Mouse (Mus musculus): ENCODE data around the gene Nxph1. TPM values are rescaled to one million over a fixed set of nuclear protein-coding genes. Genes with fewer than 3 reads are reported as not detected.

The Nxph1 gene
- polyA plus RNA-seq, 1 experiment = 0.11 TPM

DNA sequence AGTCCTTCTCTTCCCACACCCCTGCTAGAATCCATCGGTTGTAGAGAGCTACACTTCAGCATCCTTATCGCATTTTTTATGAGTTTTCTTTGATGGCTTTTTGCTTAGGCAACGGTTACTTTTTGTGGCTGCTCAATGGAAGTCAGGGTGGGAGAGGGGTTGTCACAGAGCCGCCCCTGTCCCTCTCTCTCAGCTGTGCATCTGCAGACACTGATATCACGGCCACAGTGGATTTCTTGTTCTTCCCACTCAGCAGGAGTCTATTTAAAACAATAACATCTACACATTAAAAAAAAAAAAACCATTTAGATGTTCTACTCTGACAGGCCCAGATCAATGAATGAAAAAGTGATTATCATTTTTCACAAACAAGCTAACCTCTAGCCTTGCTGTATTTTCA, 13.0 kb upstream of the Nxph1 start:
- no peaks in the 10 kb centered on the region for H3K36me3 ChIP-seq (ENCODE audit: control insufficient read depth, insufficient read depth, low read length)
- 40% methylated on average over 5 of the region's 5 CpGs for WGBS

DNA sequence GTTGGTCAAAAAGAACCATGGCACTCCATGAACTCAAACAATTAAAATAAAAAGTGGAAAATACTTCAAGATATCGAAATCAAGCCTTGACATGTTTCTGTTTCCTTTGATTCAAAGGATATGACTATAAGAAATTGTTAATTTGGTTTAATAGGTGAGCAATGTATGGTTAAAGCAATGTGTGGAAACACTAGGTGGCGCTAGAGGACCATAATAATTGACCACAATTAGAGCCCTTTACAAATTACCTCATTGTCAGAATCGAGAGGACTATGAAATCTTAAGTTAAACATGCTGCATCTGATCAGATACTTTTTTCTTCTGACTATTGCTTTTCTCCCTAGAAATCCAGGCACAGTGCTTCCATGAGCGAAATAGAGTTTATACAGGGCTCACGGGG, 12.5 kb upstream of the Nxph1 start:
- TF ChIP-seq POLR2A (IDR thresholded peaks at IDR 0.05; ENCODE audit: low read depth, low read length) (no peak), CTCF (conservative IDR thresholded peaks at IDR 0.05; ENCODE audit: insufficient read depth, insufficient read length, low read depth, low read length) (0 out of 2 replicates have a peak, but pooled peaks have one; percentile 20)
- DNase-seq = peak; percentile 65
- WGBS = 20% methylated on average over 5 of the region's 5 CpGs

More for the DNA sequence above, 13.0 kb upstream of the Nxph1 start:
- H3K4me3 ChIP-seq (ENCODE audit: insufficient read depth, low read depth, low read length) = no peak overlapping the region
- DNase-seq = no peak
- no peak for TF ChIP-seq CTCF (conservative IDR thresholded peaks at IDR 0.05; ENCODE audit: insufficient read depth, insufficient read length, low read depth, low read length)
- TF ChIP-seq POLR2A (IDR thresholded peaks at IDR 0.05; ENCODE audit: low read depth, low read length) = no peak
- no peak overlapping the region for H3K27ac ChIP-seq (ENCODE audit: insufficient read depth, low read depth, low read length)
- H3K27me3 ChIP-seq (replicated peaks; ENCODE audit: control insufficient read depth, insufficient read depth, low read length) = no peaks in the 10 kb centered on the region
- H3K4me1 ChIP-seq (ENCODE audit: control insufficient read depth, insufficient read depth, low read length) = no peaks in the 10 kb centered on the region

DNA sequence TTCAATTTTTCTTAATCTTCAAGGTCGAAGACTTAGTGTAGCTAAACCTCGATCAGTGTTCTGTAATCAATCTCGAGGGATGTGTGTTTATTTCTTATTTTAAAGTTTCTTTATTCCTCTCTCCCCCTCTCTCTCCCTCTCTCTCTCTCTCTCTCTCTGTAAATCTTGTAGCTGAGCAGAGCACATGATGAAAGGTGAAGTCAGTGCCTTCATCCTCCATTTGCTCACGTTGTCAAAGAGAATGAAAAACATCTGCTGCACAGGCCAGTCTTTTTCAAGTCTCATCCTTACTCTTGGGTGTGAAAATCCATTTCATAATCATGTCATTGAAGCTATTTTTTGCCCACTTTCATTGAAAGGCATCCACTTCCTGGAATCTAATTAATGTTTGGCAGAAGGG, 12.1 kb upstream of the Nxph1 start:
- Histone ChIP-seq H3K4me3 (ENCODE audit: insufficient read depth, low read depth, low read length) (no peak overlapping the region), H3K36me3 (ENCODE audit: control insufficient read depth, insufficient read depth, low read length) (no peaks in the 10 kb centered on the region), H3K27ac (ENCODE audit: insufficient read depth, low read depth, low read length) (no peak overlapping the region), H3K4me1 (ENCODE audit: control insufficient read depth, insufficient read depth, low read length) (no peaks in the 10 kb centered on the region), H3K27me3 (replicated peaks; ENCODE audit: control insufficient read depth, insufficient read depth, low read length) (no peaks in the 10 kb centered on the region)
- no peak for DNase-seq
- TF ChIP-seq POLR2A (IDR thresholded peaks at IDR 0.05; ENCODE audit: low read depth, low read length) = no peak
- TF ChIP-seq CTCF (conservative IDR thresholded peaks at IDR 0.05; ENCODE audit: insufficient read depth, insufficient read length, low read depth, low read length) = no peak
- 15% methylated on average over 4 of the region's 4 CpGs for WGBS

More for the DNA sequence above, 12.5 kb upstream of the Nxph1 start:
- Histone ChIP-seq H3K4me1 (ENCODE audit: control insufficient read depth, insufficient read depth, low read length) (no peaks in the 10 kb centered on the region), H3K27ac (ENCODE audit: insufficient read depth, low read depth, low read length) (no peak overlapping the region), H3K4me3 (ENCODE audit: insufficient read depth, low read depth, low read length) (no peak overlapping the region), H3K27me3 (replicated peaks; ENCODE audit: control insufficient read depth, insufficient read depth, low read length) (no peaks in the 10 kb centered on the region), H3K36me3 (ENCODE audit: control insufficient read depth, insufficient read depth, low read length) (no peaks in the 10 kb centered on the region)

DNA sequence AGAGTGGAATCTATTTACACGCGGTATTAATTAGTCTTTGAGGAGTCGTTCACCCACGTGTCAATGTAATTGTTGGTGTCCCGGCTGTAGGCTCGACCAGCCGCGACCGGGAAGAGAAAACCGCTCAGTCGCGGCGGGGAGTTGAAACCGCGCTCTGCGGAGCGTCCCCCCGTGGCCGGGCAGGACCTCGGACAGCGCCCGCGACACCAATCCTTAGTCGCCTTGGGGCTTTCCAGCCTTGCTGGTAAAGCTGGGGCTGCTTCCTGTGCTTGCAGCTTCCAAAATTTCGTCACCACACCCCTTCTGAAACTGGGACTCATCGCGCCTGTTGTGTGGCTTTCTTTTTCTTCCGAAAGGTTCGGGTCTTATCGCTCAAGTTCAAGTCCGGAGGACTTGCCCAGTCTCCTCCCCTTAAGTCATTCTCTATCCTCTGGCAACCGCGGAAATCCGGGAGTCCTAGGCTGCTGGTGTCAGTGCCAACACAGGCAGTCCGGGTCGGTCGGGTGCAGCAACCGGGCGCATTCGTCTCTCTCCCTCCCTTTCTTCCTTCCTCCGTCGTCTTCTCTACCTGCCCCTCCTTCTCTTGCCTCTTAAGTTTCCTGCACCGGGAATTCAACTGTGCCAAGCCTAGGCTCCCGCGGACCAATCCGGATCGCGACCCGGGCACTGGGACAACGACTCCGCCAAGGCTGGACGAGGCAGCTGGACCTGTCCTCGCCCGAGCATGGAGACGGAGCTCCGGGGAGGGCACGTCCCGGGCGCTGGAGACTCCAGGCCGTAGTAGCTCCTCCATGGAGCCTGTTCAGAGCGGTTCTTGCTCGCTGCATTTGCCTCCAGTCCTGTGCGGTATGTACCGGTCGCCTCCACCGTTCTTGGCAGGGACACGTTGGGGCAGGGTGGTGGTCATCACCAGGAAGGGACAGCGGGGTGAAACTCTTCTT, 510 bp downstream of the Nxph1 start:
- no peak for TF ChIP-seq POLR2A (IDR thresholded peaks at IDR 0.05; ENCODE audit: low read depth, low read length)
- no peak for TF ChIP-seq CTCF (conservative IDR thresholded peaks at IDR 0.05; ENCODE audit: insufficient read depth, insufficient read length, low read depth, low read length)
- H3K27ac ChIP-seq (ENCODE audit: insufficient read depth, low read depth, low read length) = no peak overlapping the region
- peaks cover 4% of the 10 kb centered on the region for H3K27me3 ChIP-seq (replicated peaks; ENCODE audit: control insufficient read depth, insufficient read depth, low read length)
- peak; percentile 34 for DNase-seq
- WGBS = 1% methylated on average over 68 of the region's 68 CpGs
- H3K4me1 ChIP-seq (ENCODE audit: control insufficient read depth, insufficient read depth, low read length) = peaks cover 4% of the 10 kb centered on the region; the same call in 1 of the 2 replicates
- H3K4me3 ChIP-seq (ENCODE audit: insufficient read depth, low read depth, low read length) = no peak overlapping the region
- no peaks in the 10 kb centered on the region for H3K36me3 ChIP-seq (ENCODE audit: control insufficient read depth, insufficient read depth, low read length)

DNA sequence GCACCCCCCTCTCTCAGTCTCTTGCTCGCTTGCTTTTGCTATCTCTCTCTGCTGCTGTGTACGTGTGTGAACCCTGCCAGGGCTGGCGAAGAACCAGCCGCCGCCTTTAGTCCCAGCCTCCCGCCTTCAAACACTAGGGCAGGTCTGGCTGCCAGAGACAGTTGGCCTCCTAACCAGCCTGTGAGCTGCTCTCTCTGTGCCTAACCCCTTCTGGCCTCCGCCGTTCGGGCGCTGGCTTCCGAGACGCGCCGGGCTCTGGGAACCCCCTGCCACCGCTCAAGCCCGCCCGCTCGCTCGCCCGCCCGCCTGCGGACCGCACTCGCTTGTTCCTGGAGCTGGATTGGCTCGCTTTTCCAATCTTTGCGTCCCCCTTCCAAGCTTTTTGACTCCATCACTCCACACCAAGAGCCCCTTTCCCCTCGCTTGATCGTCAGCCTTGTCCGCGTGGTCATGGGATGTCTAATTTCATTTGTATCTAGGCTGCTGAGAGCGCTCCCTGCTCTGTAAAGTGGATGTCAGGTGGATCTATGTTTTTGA, 1.5 kb downstream of the Nxph1 start:
- no peak for TF ChIP-seq CTCF (conservative IDR thresholded peaks at IDR 0.05; ENCODE audit: insufficient read depth, insufficient read length, low read depth, low read length)
- no peak for TF ChIP-seq POLR2A (IDR thresholded peaks at IDR 0.05; ENCODE audit: low read depth, low read length)
- peak; percentile 15 for DNase-seq
- H3K36me3 ChIP-seq (ENCODE audit: control insufficient read depth, insufficient read depth, low read length) = no peaks in the 10 kb centered on the region
- no peak overlapping the region for H3K27ac ChIP-seq (ENCODE audit: insufficient read depth, low read depth, low read length)
- H3K4me1 ChIP-seq (ENCODE audit: control insufficient read depth, insufficient read depth, low read length) = peaks cover 4% of the 10 kb centered on the region; the same call in 1 of the 2 replicates
- no peak overlapping the region for H3K4me3 ChIP-seq (ENCODE audit: insufficient read depth, low read depth, low read length)
- peaks cover 4% of the 10 kb centered on the region for H3K27me3 ChIP-seq (replicated peaks; ENCODE audit: control insufficient read depth, insufficient read depth, low read length)
- 2% methylated on average over 31 of the region's 31 CpGs for WGBS

DNA sequence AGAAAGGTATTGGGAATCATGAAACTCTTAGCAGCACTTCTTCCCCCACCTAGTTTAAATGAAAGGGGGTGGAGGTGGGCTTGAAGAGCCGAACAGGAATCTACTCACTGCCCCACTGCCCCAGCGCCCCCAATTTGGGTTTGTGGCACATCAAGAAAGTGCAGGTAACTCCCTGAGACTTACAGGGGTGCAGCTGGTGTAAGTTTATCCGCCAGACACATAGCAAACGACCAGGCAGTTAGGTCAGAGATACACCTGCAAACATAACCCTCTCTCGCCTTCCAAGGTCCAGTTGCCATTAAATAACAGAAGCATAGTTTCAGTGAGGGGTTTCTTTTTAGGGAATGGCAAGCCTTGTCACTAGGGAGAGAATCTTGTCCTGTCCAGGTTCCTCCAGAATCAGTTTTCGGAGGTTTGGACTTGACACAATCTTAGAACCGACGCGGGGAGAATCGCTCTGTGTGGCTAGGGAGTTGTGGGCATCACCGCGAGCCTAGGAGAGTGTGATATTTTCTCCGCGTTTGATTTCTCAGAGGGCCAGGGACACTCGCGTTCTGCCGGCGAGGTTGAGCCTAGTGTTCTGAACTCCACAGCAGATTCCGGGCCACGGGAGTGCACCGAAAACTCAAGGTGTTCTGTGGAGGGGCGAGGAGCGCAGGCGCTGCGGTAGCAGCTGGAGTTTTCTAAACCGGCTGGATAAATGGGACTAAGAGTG, 2.5 kb downstream of the Nxph1 start:
- no peak for TF ChIP-seq CTCF (conservative IDR thresholded peaks at IDR 0.05; ENCODE audit: insufficient read depth, insufficient read length, low read depth, low read length)
- no peak for TF ChIP-seq POLR2A (IDR thresholded peaks at IDR 0.05; ENCODE audit: low read depth, low read length)
- no peak overlapping the region for H3K27ac ChIP-seq (ENCODE audit: insufficient read depth, low read depth, low read length)
- peak overlapping the region; percentile 10; the same call in 1 of the 2 replicates for H3K4me3 ChIP-seq (ENCODE audit: insufficient read depth, low read depth, low read length)
- H3K36me3 ChIP-seq (ENCODE audit: control insufficient read depth, insufficient read depth, low read length) = no peaks in the 10 kb centered on the region
- DNase-seq = no peak
- WGBS = 1% methylated on average over 26 of the region's 26 CpGs
- H3K27me3 ChIP-seq (replicated peaks; ENCODE audit: control insufficient read depth, insufficient read depth, low read length) = peaks cover 4% of the 10 kb centered on the region
- peaks cover 4% of the 10 kb centered on the region; the same call in 1 of the 2 replicates for H3K4me1 ChIP-seq (ENCODE audit: control insufficient read depth, insufficient read depth, low read length)
